Mouse (Mus musculus): ENCODE measurements at regions not wholly inside any gene's neighbourhood (a gene's known extent, or its start where the extent isn't known, plus 50 kb on each side); places are given as distances from the start of the nearest gene placed in this dataset.
"Not testable (repeated sequence)": the region's sequence is repeated elsewhere in the genome, so short reads cannot be mapped to it uniquely, and the experiment has no call there.

- no peak for ATAC-seq (replicated peaks; ENCODE audit: low FRiP score, poor library complexity, severe bottlenecking)
These were observed 166.4 kb upstream of the Tbl1xr1 start for GRCm38 (mm10) chr3:21910080-21910479.

GRCm38 (mm10) chr3:21911071-21911470 lies 165.4 kb upstream of the Tbl1xr1 start:
- ATAC-seq (replicated peaks; ENCODE audit: low FRiP score, poor library complexity, severe bottlenecking) = no peak

- ATAC-seq (replicated peaks; ENCODE audit: low FRiP score, poor library complexity, severe bottlenecking) = no peak
These were observed 159.1 kb upstream of the Tbl1xr1 start for GRCm38 (mm10) chr3:21917228-21917910.

DNA sequence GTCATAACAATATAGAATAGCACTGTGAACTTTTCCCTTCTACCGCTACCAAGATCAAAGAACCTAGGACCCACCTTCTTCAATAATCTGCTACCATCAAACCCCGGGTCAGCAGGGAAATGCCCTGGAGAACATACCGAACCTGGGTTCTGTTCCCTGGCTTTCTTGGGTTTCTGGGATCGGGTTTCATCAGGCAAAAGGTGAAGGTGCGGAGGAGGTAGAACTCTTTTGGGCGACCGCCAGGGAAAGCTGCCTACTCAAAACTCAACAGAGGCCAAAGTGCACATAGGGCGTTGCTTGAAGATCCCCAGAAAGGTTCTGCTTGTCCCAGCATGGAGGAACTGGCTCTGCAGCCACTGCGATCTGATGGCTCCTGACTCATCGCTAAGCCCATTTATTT lies 158.0 kb upstream of the Tbl1xr1 start:
- ATAC-seq (replicated peaks; ENCODE audit: low FRiP score, poor library complexity, severe bottlenecking) = no peak

DNA sequence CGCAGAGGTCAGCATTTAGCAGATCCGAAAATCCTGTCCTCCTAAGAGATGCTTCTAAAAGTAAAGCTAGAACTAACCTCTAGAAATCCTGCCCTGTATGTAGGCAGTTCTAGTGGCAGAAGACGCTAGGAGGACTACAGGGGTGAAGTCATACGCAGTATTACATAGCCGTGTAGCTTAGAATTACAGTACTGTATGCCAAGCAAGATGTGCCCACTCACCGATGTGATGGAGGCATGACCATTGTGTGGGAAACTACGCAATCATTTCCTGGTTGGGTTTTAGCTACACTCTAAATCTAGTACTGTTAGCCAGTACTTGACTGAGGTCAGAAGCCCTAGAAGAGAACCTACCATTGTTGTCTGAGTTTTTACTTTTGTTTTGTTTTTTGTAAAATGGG lies 156.5 kb upstream of the Tbl1xr1 start:
- ATAC-seq (replicated peaks; ENCODE audit: low FRiP score, poor library complexity, severe bottlenecking) = no peak

DNA sequence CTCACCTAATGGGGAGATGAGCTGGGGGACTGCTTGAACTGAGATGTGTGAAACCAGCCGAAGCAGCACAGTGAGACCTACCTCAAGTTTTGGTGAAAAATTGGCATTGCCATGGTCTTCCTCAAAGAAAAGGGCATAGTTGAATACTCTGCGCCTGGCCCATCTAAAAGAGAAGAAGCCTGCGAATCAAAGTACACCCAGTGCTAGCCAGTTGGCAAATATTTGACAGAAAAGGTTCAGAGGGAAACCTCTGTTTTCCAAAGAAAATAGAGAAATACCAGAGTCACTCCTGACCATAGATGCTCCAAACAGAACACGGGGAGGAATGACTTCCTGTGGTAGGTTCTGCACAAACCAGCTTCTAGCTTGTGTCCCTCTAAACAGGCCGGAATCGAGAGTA lies 144.5 kb upstream of the Tbl1xr1 start:
- ATAC-seq (replicated peaks; ENCODE audit: low FRiP score, poor library complexity, severe bottlenecking) = no peak

- ATAC-seq (replicated peaks; ENCODE audit: low FRiP score, poor library complexity, severe bottlenecking) = not testable (repeated sequence)
These were observed 143.8 kb upstream of the Tbl1xr1 start for GRCm38 (mm10) chr3:21932696-21933095.

GRCm38 (mm10) chr3:21934731-21935271 lies 141.7 kb upstream of the Tbl1xr1 start:
- no peak for ATAC-seq (replicated peaks; ENCODE audit: low FRiP score, poor library complexity, severe bottlenecking)

DNA sequence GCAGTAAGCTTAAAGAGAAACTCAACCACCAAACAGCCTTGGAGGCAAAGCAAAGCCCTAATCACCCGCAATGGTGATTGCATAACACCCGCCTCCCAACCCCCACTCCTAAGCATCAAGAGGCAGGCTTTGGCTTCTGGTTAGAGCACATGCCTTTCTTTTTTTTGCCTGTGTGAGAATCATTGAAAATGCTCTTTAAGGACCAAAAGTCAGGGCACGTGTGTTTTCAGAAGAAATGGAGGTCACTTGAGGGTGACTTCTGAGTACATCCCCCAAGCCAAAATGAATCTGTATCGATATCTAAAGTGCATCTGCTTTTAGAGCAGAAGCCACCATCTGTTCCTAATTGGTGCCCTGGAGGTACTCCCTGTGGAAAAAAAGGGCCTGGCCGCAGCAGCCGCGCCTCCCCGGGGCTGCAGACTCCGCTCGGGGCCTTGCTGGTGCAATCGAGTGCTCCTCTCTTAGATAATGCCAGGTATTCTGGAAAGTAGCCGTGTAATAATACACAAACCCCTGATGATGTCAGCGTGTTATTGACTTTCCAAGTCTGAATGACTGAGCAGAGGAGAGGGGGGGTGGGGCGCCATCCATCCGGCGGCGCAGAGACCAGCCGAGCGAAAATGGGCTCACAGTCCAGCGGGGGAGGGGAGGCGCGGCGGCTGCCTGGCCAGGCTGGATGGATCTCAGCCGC lies 140.7 kb upstream of the Tbl1xr1 start:
- ATAC-seq (replicated peaks; ENCODE audit: low FRiP score, poor library complexity, severe bottlenecking) = no peak

DNA sequence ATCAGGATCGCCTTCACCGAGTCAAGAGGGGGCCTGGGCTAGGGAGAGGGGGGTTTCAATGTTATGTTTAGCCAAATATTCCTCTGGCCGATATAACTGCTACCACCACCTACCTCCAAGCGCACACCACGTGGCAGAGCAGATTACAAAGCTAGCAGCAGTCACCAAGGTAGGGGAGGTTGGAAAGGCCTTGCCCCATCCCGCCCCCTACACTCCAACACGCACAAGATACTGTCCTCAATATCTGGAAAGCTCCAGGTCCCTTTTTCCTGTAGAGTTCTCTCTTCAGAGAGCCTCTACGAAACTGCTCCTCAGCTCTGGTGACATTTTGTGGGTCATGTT lies 140.2 kb upstream of the Tbl1xr1 start:
- ATAC-seq (replicated peaks; ENCODE audit: low FRiP score, poor library complexity, severe bottlenecking) = no peak

- ATAC-seq (replicated peaks; ENCODE audit: low FRiP score, poor library complexity, severe bottlenecking) = no peak
These were observed 139.8 kb upstream of the Tbl1xr1 start for GRCm38 (mm10) chr3:21936616-21937015.

GRCm38 (mm10) chr3:21937281-21938035 lies 139.0 kb upstream of the Tbl1xr1 start:
- ATAC-seq (replicated peaks; ENCODE audit: low FRiP score, poor library complexity, severe bottlenecking) = no peak

DNA sequence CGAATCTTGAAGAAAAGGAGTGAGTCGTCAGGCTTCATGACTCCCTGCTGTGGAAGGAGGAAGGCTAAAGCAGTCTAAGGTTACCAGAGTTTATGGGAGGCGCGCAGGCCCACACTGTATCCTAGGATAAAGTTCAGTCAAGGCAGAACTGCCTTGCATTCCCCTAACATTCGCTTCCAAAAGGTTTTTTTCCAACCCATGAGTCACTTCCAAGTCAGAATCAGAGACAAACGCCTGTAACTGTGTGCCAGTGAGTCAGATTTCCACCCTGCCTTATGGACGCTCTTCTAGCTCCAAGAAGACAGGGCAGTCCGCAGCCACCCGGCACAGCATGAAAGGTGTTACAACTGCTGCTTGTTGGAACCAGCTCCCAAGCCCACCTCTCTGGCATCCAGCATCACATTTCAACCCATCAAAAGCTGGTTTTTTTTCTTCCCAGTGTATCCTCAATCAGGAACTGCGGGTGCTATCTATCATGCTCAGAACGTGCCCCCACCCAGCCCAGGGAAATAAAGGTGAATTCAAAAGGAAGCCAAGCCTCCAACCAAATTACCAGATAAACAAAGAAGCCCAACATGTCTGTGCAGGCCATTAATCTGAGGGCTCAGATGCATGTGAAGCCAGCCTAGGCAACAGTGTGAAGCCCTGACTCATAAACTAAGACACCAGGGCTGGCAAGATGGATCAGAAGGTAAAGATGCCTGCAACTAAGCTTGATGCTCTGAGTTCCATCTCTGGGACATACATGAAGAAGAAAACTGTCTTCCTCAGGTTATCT lies 138.2 kb upstream of the Tbl1xr1 start:
- no peak for ATAC-seq (replicated peaks; ENCODE audit: low FRiP score, poor library complexity, severe bottlenecking)

DNA sequence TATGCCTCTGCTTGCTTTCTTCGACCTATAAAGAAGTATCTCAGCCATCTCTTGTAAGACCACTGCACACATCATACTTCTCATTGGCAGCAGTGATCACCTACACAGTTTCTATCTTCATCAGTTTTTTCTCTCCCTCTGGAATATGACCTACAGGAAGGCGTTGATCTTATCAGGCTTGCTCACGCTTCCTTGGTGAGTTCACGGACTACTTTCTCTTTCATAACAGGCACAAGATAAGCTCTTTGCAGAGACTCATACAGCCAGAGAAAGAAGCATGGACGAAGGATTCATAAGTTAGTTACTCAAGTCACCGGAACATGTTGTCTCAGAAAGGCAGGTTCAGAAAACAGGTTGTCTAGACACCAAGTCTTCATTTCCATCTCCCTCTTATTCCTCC lies 136.7 kb upstream of the Tbl1xr1 start:
- no peak for ATAC-seq (replicated peaks; ENCODE audit: low FRiP score, poor library complexity, severe bottlenecking)

- no peak for ATAC-seq (replicated peaks; ENCODE audit: low FRiP score, poor library complexity, severe bottlenecking)
These were observed 134.9 kb upstream of the Tbl1xr1 start for GRCm38 (mm10) chr3:21941596-21941995.

DNA sequence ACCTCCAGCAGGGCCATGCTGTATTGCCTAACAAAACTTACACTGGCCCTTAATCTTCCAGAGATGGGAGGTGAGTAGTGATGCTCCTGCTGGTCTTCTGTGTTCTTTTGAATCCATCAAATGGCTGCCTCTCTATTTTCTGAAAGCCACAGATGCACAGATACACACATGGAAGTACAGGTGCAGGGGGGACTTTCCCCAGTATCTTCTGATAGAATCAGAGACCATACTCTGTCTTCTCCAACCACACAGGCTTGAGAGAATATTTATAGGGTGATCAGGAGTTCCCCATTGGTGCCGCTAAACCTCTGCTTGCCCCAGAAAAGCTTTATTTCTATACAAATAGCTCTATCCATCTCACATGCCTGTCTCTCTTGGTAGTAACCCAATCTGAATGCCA lies 133.5 kb upstream of the Tbl1xr1 start:
- ATAC-seq (replicated peaks; ENCODE audit: low FRiP score, poor library complexity, severe bottlenecking) = no peak

- no peak for ATAC-seq (replicated peaks; ENCODE audit: low FRiP score, poor library complexity, severe bottlenecking)
These were observed 130.7 kb upstream of the Tbl1xr1 start for GRCm38 (mm10) chr3:21945775-21946174.

DNA sequence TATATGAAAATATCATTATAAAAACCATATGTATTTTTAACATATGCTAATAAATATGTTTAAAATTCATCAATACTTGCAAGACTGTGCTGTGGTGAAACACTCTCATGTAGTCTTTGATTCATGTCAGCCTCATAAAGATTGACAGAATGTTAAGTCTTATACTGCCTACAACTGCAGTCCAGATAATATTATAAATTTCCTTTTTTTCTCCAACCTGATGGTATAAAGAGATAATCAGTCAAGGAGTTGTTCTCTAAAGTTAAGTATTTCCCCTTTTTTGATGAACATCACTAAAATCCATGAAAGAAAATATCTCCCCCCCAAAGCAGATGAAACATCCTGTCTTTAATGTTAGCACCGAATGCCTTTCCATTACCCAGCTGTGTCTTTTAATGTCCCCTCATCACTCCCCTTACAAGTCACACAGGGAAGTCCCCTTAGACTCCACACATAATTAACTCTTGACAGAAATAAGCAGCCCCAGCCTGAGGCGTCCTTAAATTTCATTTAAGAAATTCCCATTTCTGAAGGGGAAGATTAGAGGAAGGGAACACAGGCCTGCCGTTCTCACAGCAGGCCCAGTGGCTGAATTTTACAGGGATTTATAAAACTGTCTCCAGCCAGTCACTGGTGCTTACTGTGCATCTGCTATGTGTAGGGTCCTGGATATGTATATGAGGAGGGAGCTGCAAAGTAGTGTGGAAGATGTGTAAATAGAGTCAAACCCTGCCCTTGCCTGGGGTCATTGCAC lies 129.0 kb upstream of the Tbl1xr1 start:
- ATAC-seq (replicated peaks; ENCODE audit: low FRiP score, poor library complexity, severe bottlenecking) = no peak

- no peak for ATAC-seq (replicated peaks; ENCODE audit: low FRiP score, poor library complexity, severe bottlenecking)
These were observed 128.3 kb upstream of the Tbl1xr1 start for GRCm38 (mm10) chr3:21948074-21948659.

Measured in erythroblast, adult 5-6 weeks (primary cell).